Mouse (Mus musculus): ENCODE measurements around the gene Ifi203. TPM values are rescaled to one million over a fixed set of nuclear protein-coding genes. Genes with fewer than 3 reads are reported as not detected.

The Ifi203 gene
- 3.7 and 4.4 TPM in 2 replicates for polyA plus RNA-seq (2012)

DNA sequence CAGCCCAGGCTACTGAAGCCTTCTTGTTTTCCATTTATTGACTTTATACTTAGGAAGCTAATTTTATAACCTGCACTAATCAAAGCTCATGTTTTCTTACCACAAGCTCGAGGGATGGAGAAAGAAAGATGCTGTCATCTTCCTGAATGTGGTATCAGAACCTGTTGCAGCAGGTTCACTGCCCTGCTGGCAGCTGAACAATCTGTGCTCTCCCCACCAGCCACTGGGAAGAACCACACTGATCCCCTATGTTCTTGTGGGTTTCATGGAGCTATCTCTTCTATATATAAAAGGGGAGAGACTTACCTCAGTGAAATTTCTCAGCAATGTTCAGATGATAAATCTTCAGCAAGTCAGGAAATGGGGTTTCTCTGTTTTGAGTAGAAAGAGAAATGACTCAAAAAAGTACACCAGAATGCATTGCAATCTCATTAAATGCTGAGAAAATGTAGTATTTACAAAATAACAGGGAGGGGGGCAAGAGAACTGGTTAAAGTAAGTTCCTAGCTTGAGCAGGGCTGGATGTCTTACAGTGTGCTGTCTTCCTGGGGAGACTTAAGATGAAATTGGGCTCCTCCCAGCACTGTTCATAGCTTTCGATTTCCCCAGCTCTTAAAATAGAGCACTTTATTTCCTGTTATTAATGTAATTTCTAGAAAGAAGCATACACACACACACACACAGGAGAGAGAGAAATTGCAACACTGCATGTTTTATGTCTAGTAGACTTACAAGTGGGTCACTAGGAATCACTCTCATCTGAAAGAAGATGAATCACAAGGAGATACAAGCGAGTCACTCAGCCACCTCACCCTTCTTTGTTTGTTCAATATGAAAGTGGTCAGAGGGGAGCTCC, at the start of gene Ifi203, which contains the start of gene Mndal:
TSS of gene Ifi203 (minus strand) at position 749 of the 856 bp plus-strand sequence.
TSS of gene Mndal (minus strand) at position 568 of the 856 bp plus-strand sequence.

DNA sequence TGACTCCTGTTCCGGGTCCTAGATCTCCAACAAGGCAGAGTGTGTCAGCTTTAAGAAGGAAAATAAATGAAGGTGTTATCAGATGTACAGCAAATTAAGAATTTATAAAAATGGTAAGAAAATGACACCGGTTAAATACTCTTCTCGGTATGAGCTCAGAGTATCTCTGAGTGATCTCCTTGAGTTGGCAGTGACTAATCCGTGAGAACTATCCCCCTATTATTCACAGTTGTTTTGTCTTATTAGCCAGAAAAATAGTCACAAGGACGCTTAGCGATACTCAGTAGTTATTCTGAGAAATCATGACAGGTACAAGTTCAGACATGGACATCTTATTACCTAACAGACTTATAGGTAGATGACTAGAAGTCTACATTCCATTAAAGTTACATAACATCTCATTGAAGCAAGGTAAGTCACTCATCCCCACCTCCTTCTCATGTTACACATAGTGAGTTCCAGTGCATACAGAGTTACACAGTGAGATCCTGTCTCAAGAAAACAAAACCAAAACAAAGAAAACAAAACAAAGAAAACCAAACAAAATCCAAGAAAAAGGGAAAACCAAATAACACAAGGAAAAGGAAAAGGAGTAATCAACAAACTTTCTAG, 40.3 kb upstream of the Ifi203 start, which contains the start of gene Ifi202b:
TSS of gene Ifi202b (minus strand) at position 51 of the 612 bp plus-strand sequence.

DNA sequence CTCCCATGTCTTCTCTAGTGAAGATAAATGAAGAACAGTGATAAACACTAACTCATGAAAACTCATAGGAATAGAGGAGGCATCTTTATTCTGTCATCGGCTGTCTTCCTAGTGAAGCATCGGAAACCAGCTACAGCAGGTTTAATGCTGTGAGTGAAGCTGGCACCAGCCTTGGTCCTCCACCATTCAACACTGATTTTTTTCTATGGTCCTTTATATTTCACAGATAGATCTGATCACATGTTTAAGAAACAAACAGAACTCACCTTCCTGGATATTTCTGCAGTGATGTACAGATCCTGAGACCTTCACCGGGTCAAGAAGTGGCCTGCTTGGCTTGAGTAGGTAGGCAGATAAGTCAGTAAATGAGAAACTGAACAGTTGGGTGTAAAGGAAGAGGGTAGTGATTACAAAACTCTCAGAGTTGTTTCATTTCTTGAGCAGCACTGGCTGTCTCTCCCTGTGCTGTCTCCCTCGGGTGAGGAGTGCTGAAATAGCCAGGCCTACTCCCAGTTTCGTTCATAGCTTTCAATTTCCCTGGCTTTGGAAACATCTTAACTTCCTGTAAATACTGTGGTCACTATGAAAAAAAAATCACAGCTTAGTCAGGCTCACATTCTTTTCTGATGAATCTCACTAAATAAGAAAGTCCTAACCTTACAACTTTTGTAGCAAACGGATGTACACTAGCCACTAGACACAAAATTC, 29.8 kb downstream of the Ifi203 start, which contains the start of gene Ifi211:
TSS of gene Ifi211 (minus strand) at position 499 of the 708 bp plus-strand sequence.

Other genes with a start within 250 kb of the Ifi203 start
- gene Ifi207, start 200.9 kb downstream of the Ifi203 start, polyA plus RNA-seq (2012) = 0.41 TPM in 2 replicates
- 0.22 TPM in 1 of 2 replicates, not detected in the other for gene Ifi204, start 175.7 kb downstream of the Ifi203 start, polyA plus RNA-seq (2012)
- gene Ifi211, start 29.6 kb downstream of the Ifi203 start, polyA plus RNA-seq (2012) = 1.6 and 3.6 TPM in 2 replicates
- 22.6 and 23.7 TPM in 2 replicates for gene Mndal, start 181 bp downstream of the Ifi203 start, polyA plus RNA-seq (2012)
- not detected in 2 replicates for gene Ifi202b, start 40.1 kb upstream of the Ifi203 start, polyA plus RNA-seq (2012)
- 0.77 and 1.0 TPM in 2 replicates for gene Ifi205, start 89.1 kb upstream of the Ifi203 start, polyA plus RNA-seq (2012)
- gene Olfr433, start 98.0 kb upstream of the Ifi203 start, polyA plus RNA-seq (2012) = not detected in 2 replicates
- not detected in 2 replicates for gene Olfr432, start 106.5 kb upstream of the Ifi203 start, polyA plus RNA-seq (2012)
- gene Olfr430, start 123.9 kb upstream of the Ifi203 start, polyA plus RNA-seq (2012) = not detected in 2 replicates
- not detected in 2 replicates for gene Olfr429, start 141.7 kb upstream of the Ifi203 start, polyA plus RNA-seq (2012)
- gene Olfr427, start 154.2 kb upstream of the Ifi203 start, polyA plus RNA-seq (2012) = 0.10 TPM in 1 of 2 replicates, not detected in the other
- gene Olfr231, start 178.5 kb upstream of the Ifi203 start, polyA plus RNA-seq (2012) = 0.02 TPM in 1 of 2 replicates, not detected in the other
- not detected in 2 replicates for gene Olfr424, start 188.8 kb upstream of the Ifi203 start, polyA plus RNA-seq (2012)
- not detected in 2 replicates for gene Olfr420, start 213.0 kb upstream of the Ifi203 start, polyA plus RNA-seq (2012)
- 0.28 and 0.40 TPM in 2 replicates for gene Spta1, start 230.1 kb upstream of the Ifi203 start, polyA plus RNA-seq (2012)